Mouse (Mus musculus): ENCODE measurements at regions not wholly inside any gene's neighbourhood (a gene's known extent, or its start where the extent isn't known, plus 50 kb on each side); places are given as distances from the start of the nearest gene placed in this dataset.

DNA sequence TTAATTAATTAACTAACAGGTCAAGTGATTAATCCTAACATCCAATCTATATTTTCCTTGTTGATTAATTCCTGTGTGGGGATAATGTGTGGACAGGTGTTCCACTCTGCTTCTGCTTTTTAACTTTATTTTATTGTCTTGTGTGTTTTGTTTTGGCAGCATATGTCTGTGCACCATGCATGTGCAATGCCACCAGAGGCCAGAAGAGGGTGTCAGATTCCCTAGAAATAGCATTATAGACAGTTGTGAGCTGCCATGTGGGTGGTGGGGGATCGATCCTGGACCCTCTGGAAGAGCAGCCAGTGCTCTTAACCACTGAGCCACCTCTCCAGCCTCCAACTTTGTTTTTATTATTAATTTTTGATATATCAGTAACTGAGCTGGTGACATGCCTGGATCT, 65.6 kb downstream of the En1 start:
- H3K4me3 ChIP-seq (ENCODE audit: control insufficient read depth, low read depth, low read length): no peak overlapping the region
- H3K4me1 ChIP-seq (ENCODE audit: control insufficient read depth, insufficient read depth, low read length): no peaks in the 10 kb centered on the region
- TF ChIP-seq CTCF (IDR thresholded peaks at IDR 0.05; ENCODE audit: control insufficient read depth, insufficient read depth, insufficient replicate concordance, low read depth, low read length): no peak
- TF ChIP-seq POLR2A (IDR thresholded peaks at IDR 0.05; ENCODE audit: control insufficient read depth, low read depth, low read length): no peak
- no peak overlapping the region for H3K27ac ChIP-seq (ENCODE audit: control insufficient read depth, insufficient read depth, low read depth, low read length)
- no peaks in the 10 kb centered on the region for H3K27me3 ChIP-seq (ENCODE audit: control insufficient read depth, insufficient read depth, low read length)
- no peaks in the 10 kb centered on the region for H3K36me3 ChIP-seq (ENCODE audit: control insufficient read depth, insufficient read depth, low read length)

DNA sequence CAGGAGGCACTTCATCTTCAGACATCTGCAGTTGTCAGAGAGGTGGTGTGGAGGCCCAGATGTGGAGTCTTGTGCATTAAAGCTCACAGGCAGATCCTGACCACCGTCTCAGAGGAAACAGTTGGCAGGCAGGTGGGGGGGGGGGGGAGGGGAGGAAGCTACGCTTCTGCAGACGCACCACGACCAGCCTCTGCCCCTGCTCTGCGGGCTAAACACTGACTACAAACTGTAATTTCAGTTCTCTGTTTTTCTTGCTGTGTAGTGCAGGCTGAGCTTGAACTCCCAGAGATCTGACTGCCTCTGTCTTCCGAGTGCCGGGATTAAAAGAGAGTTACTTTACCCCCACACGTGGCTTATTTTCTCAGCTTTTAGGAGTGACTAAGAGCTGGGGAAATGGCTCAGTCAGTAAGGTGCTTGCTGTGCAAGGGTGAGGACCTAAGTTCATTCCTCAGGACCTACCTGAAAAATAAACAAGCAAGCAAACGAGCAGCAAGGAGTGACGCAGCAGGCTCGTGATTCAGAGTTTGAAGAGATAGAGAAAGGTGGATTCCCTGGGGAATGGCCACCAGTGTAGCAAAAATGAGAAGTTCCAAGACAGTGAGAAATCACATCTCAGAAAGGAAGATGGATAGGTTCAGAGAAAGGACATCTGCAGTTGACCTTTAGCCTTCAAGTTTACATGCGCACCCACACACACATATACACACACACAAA, 81.5 kb downstream of the En1 start:
- Histone ChIP-seq H3K4me3 (ENCODE audit: control insufficient read depth, low read depth, low read length) (no peak overlapping the region), H3K4me1 (ENCODE audit: control insufficient read depth, insufficient read depth, low read length) (no peaks in the 10 kb centered on the region), H3K27me3 (ENCODE audit: control insufficient read depth, insufficient read depth, low read length) (no peaks in the 10 kb centered on the region), H3K36me3 (ENCODE audit: control insufficient read depth, insufficient read depth, low read length) (no peaks in the 10 kb centered on the region), H3K27ac (ENCODE audit: control insufficient read depth, insufficient read depth, low read depth, low read length) (no peak overlapping the region)
- TF ChIP-seq POLR2A (IDR thresholded peaks at IDR 0.05; ENCODE audit: control insufficient read depth, low read depth, low read length): no peak
- no peak for TF ChIP-seq CTCF (IDR thresholded peaks at IDR 0.05; ENCODE audit: control insufficient read depth, insufficient read depth, insufficient replicate concordance, low read depth, low read length)

DNA sequence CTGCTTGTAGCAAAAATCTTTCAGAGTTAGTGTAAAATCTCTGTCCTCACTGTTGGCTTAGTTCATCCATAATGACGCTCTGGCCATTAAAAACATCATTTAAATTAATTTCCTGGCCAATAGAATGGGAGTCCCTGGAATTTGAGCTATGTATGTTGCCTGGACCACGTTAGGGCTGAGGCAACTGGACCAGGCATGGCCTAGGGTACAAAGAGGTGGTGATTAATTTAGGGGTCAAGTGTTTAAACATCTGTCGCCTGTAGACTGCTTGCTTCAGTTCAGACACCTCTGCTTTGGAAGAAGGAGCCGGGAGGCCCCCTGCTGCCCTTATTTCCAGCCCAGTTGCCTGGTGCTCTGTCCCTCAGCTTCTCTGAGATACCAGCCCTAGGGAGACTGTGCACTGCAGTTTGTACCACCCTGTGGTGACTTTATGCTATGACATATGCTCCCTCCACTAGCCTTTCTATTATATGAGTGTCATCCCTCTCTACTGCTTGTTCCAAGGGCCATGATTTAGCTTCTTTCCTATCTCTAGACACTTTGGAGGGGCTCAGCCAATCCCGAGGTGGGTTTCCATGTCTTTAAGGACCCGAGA, 83.5 kb downstream of the En1 start:
- H3K27me3 ChIP-seq (ENCODE audit: control insufficient read depth, insufficient read depth, low read length): no peaks in the 10 kb centered on the region
- H3K4me3 ChIP-seq (ENCODE audit: control insufficient read depth, low read depth, low read length): no peak overlapping the region
- TF ChIP-seq CTCF (IDR thresholded peaks at IDR 0.05; ENCODE audit: control insufficient read depth, insufficient read depth, insufficient replicate concordance, low read depth, low read length) (peak; percentile 7; the same call in 1 of the 2 replicates), POLR2A (IDR thresholded peaks at IDR 0.05; ENCODE audit: control insufficient read depth, low read depth, low read length) (no peak)
- H3K36me3 ChIP-seq (ENCODE audit: control insufficient read depth, insufficient read depth, low read length): no peaks in the 10 kb centered on the region
- H3K27ac ChIP-seq (ENCODE audit: control insufficient read depth, insufficient read depth, low read depth, low read length): no peak overlapping the region
- no peaks in the 10 kb centered on the region for H3K4me1 ChIP-seq (ENCODE audit: control insufficient read depth, insufficient read depth, low read length)

DNA sequence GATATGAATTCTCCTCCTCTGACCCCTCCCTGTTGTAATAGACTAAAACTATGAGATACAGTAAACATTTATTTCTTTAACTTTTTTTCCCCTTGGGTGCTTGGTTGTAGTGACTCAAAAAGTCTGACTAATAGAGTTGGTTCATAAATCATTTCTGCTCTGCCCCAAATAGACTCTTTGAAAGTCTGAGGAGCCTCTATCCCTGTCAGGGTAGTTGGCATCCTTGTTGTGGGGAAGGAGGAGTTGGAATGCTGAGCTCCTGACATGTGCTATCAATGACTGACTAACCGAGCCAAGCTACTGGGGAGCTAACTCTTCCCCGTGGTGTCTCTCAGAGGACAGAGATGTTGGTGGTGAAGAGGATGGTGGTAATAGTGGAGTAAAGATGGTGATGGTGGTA, 89.4 kb downstream of the En1 start:
- Histone ChIP-seq H3K4me1 (ENCODE audit: control insufficient read depth, insufficient read depth, low read length) (no peaks in the 10 kb centered on the region), H3K4me3 (ENCODE audit: control insufficient read depth, low read depth, low read length) (no peak overlapping the region), H3K27ac (ENCODE audit: control insufficient read depth, insufficient read depth, low read depth, low read length) (no peak overlapping the region), H3K36me3 (ENCODE audit: control insufficient read depth, insufficient read depth, low read length) (no peaks in the 10 kb centered on the region), H3K27me3 (ENCODE audit: control insufficient read depth, insufficient read depth, low read length) (no peaks in the 10 kb centered on the region)
- TF ChIP-seq CTCF (IDR thresholded peaks at IDR 0.05; ENCODE audit: control insufficient read depth, insufficient read depth, insufficient replicate concordance, low read depth, low read length) (no peak), POLR2A (IDR thresholded peaks at IDR 0.05; ENCODE audit: control insufficient read depth, low read depth, low read length) (no peak)

DNA sequence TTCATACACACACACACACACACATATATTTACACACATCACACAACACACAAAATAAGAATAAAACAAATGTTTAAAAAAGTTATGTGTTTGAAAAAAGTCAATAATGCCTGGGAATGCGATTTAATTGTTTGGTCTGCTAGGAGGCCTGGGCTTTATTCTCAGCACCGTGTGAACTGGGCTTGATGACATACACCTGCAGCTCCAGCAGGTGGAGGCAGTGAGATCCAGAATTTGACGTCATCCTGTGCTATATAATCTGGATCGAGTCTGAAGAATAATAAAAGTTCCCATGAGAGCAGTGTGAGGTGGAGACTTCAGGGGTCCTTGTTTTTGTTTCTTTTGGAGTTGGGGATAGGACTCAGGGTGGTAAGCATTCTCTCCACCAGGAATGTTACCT, 96.0 kb downstream of the En1 start:
- Histone ChIP-seq H3K27me3 (ENCODE audit: control insufficient read depth, insufficient read depth, low read length) (no peaks in the 10 kb centered on the region), H3K4me3 (ENCODE audit: control insufficient read depth, low read depth, low read length) (no peak overlapping the region), H3K4me1 (ENCODE audit: control insufficient read depth, insufficient read depth, low read length) (no peaks in the 10 kb centered on the region), H3K27ac (ENCODE audit: control insufficient read depth, insufficient read depth, low read depth, low read length) (no peak overlapping the region), H3K36me3 (ENCODE audit: control insufficient read depth, insufficient read depth, low read length) (no peaks in the 10 kb centered on the region)
- TF ChIP-seq POLR2A (IDR thresholded peaks at IDR 0.05; ENCODE audit: control insufficient read depth, low read depth, low read length) (no peak), CTCF (IDR thresholded peaks at IDR 0.05; ENCODE audit: control insufficient read depth, insufficient read depth, insufficient replicate concordance, low read depth, low read length) (no peak)

DNA sequence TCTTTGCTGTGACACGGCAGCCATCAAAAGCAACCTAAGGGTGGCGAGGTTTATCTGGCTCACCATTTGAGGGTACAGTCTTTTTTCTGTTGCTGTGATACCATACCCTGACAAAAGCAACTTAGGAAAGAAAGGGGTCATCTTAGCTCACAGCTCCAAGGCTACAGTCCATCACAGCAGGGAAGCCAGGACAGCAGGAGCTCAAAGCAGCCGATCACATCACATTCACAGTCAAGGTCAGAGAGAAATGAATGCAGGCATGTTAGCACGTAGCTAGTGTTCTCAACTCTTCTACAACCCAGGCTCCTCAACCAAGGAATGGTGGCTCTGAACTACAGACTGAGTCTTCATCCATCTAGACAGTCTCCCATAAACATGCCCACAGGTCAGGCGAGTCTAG, 102.0 kb downstream of the En1 start:
- TF ChIP-seq CTCF (IDR thresholded peaks at IDR 0.05; ENCODE audit: control insufficient read depth, insufficient read depth, insufficient replicate concordance, low read depth, low read length) (no peak), POLR2A (IDR thresholded peaks at IDR 0.05; ENCODE audit: control insufficient read depth, low read depth, low read length) (no peak)
- no peaks in the 10 kb centered on the region for H3K36me3 ChIP-seq (ENCODE audit: control insufficient read depth, insufficient read depth, low read length)
- no peaks in the 10 kb centered on the region for H3K27me3 ChIP-seq (ENCODE audit: control insufficient read depth, insufficient read depth, low read length)
- no peak overlapping the region for H3K27ac ChIP-seq (ENCODE audit: control insufficient read depth, insufficient read depth, low read depth, low read length)
- H3K4me1 ChIP-seq (ENCODE audit: control insufficient read depth, insufficient read depth, low read length): no peaks in the 10 kb centered on the region
- no peak overlapping the region for H3K4me3 ChIP-seq (ENCODE audit: control insufficient read depth, low read depth, low read length)

DNA sequence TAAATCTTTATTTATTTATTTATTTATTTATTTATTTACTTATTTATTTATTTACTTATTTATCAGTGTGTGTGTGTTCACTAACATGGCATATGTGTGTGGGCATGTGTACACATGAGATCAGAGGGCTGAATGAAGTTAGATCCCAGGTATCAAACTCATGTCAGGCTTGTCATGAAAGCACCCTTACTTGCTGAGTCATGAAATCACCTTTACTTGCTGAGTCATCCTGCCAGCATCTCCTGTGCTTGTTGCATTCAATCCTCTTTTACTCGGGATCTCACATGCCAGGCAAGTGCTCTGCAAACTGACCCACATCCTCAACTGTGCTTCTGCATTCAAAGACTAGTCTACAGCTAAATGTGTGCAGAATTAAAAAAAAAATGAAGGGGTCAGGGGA, 103.8 kb downstream of the En1 start:
- no peak for TF ChIP-seq POLR2A (IDR thresholded peaks at IDR 0.05; ENCODE audit: control insufficient read depth, low read depth, low read length)
- TF ChIP-seq CTCF (IDR thresholded peaks at IDR 0.05; ENCODE audit: control insufficient read depth, insufficient read depth, insufficient replicate concordance, low read depth, low read length): no peak
- Histone ChIP-seq H3K27ac (ENCODE audit: control insufficient read depth, insufficient read depth, low read depth, low read length) (no peak overlapping the region), H3K4me3 (ENCODE audit: control insufficient read depth, low read depth, low read length) (no peak overlapping the region), H3K4me1 (ENCODE audit: control insufficient read depth, insufficient read depth, low read length) (no peaks in the 10 kb centered on the region), H3K27me3 (ENCODE audit: control insufficient read depth, insufficient read depth, low read length) (no peaks in the 10 kb centered on the region), H3K36me3 (ENCODE audit: control insufficient read depth, insufficient read depth, low read length) (no peaks in the 10 kb centered on the region)
